Mouse (Mus musculus) spleen, adult 2 months (tissue): ENCODE results near the gene Irgq. TPM values are rescaled to one million over a fixed set of nuclear protein-coding genes. Genes with fewer than 3 reads are reported as not detected.

Source experiments
- DNase-seq, 2 experiments: peaks; one replicate each; pipeline versions ENCODE4 v3.0.0 to v3.0.0-alpha.2; 2012 to 2021; ENCODE audit warnings: low spot score in 2 of 2, low read depth in 1 of 2
- H3K27ac ChIP-seq: fragments of 200-500 bp; 2 replicates; pipeline ENCODE4 v1.5.1; 2012; ENCODE audit warnings: low read length, inconsistent platforms; ENCODE audit not compliant: insufficient read depth
- H3K27me3 ChIP-seq: fragments of 200-500 bp; 2 replicates; pipeline ENCODE4 v1.6.1; 2012; ENCODE audit warnings: mild to moderate bottlenecking, moderate library complexity, low read length, inconsistent platforms; ENCODE audit not compliant: control insufficient read depth, insufficient read depth
- H3K36me3 ChIP-seq: fragments of 200-500 bp; 2 replicates; pipeline ENCODE4 v1.6.1; 2012; ENCODE audit warnings: mild to moderate bottlenecking, low read length, inconsistent platforms; ENCODE audit not compliant: control insufficient read depth, insufficient read depth
- H3K4me1 ChIP-seq: fragments of 200-500 bp; 2 replicates; pipeline ENCODE4 v1.6.1; 2011; ENCODE audit warnings: inconsistent platforms; ENCODE audit not compliant: control insufficient read depth, insufficient read depth, insufficient read length
- H3K4me3 ChIP-seq: fragments of 200-500 bp; 2 replicates; pipeline ENCODE4 v1.5.1; 2011; ENCODE audit warnings: mild to moderate bottlenecking, inconsistent platforms; ENCODE audit not compliant: insufficient read depth, insufficient read length; ENCODE audit errors: extremely low read depth
- CTCF ChIP-seq: fragments of 200-500 bp; IDR thresholded peaks from 2 replicates; pipeline ENCODE4 v1.5.1; 2011; ENCODE audit warnings: mild to moderate bottlenecking, inconsistent platforms; ENCODE audit not compliant: insufficient read depth, insufficient read length, insufficient replicate concordance; ENCODE audit errors: extremely low read depth
- POLR2A ChIP-seq: fragments of 200-500 bp; IDR thresholded peaks from 2 replicates; pipeline ENCODE4 v1.6.1; 2011; ENCODE audit warnings: low read depth, low read length, inconsistent platforms
- WGBS: fragments of 180-500 bp; shearing (Covaris S2); methylation state at CpG from one replicate; pipeline ENCODE4 v1.1.7; 2018; 5-methylcytosine and 5-hydroxymethylcytosine counted together
- polyA plus RNA-seq: library from polyadenylated mRNA; depleted of rRNA; stranded (reverse); fragments of >200 nt; gene quantifications from 2 replicates; pipeline ENCODE4 v1.2.3, GENCODE M21; 2012

Irgq gene
- polyA plus RNA-seq, 1 experiment: 11.2 TPM

DNA sequence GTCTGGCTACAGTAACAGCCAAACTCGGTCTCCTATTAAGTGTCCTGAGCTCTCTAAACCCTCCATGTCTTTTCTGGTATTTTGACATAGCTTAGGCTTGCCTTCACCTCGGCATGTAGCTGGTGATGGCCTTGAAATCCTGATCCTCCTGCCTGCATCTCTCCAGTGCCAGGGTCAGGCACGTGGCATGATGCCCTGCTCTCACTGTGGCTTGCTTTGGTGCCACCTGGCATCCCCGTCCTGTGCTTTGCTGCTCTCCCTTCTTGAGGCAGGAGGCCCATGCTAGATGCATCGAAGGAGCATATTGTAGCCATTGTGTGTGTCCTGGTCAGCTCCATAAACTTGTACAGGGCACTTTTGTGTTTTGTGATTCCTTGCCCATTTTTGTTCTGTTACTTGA lies 7.1 kb downstream of the Irgq start:
- WGBS: 84% methylated on average over 5 of the region's 5 CpGs
- TF ChIP-seq POLR2A: no peak
- TF ChIP-seq CTCF: no peak
- Histone ChIP-seq H3K27me3 (no peaks in the 10 kb centered on the region), H3K27ac (no peak overlapping the region), H3K4me1 (no peaks in the 10 kb centered on the region), H3K36me3 (peaks cover 20% of the 10 kb centered on the region), H3K4me3 (no peak overlapping the region)
- no peak for DNase-seq

DNA sequence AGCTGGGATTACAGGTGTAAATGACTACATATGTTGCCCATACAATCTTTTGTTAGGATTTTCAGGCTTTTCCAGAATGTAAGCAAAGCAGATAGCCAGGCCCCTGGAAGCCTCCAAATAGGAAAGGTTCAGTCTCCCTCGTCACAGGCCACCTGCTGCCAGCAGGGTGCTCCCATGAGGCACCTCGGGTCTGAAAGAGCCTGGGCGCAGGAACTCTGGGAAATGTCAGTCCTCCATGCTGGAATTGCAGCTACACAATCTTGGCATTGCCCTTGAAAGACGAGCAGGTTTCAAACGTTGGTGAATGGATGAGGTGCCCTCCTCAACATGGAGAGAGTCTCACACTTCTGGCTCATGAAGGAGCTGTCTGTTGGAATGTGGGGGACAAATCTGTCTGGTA lies 7.7 kb downstream of the Irgq start:
- TF ChIP-seq POLR2A (no peak), CTCF (no peak)
- 64% methylated on average over 5 of the region's 5 CpGs for WGBS
- Histone ChIP-seq H3K27ac (no peak overlapping the region), H3K4me1 (no peaks in the 10 kb centered on the region), H3K27me3 (no peaks in the 10 kb centered on the region), H3K4me3 (no peak overlapping the region), H3K36me3 (peaks cover 19% of the 10 kb centered on the region)
- DNase-seq: no peak

DNA sequence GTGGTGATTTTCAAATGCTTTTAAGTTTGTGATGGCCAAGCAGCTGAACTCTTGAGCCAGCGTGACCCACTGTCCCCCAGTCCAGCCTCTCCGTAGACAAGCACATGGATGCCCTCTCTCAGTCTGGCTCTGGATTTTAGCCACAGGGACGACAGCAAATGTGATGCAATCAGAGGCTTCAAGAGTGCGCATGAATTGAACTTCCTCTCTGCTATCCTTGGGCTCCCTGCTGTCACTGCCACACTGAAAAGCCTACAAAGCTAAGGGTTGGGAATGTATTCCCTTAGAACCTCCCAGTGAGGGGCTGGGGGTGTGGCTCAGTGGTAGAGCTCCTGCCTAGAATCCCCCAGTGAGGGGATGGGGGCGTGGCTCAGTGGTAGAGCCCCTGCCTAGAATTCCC lies 8.2 kb downstream of the Irgq start:
- no peak for DNase-seq
- 69% methylated on average over 5 of the region's 5 CpGs for WGBS
- no peak overlapping the region for H3K4me3 ChIP-seq
- H3K27me3 ChIP-seq: no peaks in the 10 kb centered on the region
- no peaks in the 10 kb centered on the region for H3K4me1 ChIP-seq
- TF ChIP-seq POLR2A (no peak), CTCF (no peak)
- H3K27ac ChIP-seq: no peak overlapping the region
- peaks cover 14% of the 10 kb centered on the region for H3K36me3 ChIP-seq

DNA sequence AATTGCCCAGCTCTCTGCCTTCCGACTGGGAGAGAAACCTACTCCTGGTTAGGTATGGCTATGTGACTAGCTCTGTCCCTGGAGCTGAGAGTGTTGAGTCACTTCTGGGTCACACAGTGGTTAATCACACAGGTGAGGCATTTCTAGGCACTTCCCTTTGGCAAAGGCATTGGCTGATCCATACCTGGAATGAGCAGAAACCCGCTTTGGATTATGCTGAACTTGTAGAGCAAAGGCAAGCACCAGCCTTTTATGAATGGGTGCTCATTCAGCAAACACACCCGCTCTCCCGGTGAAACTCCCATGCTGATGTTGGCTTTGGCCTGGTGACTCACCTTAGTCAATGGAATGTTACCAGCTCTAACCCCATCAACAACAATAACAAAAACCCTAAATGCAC lies 9.2 kb downstream of the Irgq start:
- Histone ChIP-seq H3K36me3 (peaks cover 5% of the 10 kb centered on the region; the same call in 1 of the 2 replicates), H3K4me3 (no peak overlapping the region), H3K27me3 (no peaks in the 10 kb centered on the region), H3K27ac (no peak overlapping the region), H3K4me1 (no peaks in the 10 kb centered on the region)
- WGBS: 93% methylated on average over 4 of the region's 4 CpGs
- DNase-seq: no peak
- TF ChIP-seq POLR2A: no peak
- TF ChIP-seq CTCF: no peak

DNA sequence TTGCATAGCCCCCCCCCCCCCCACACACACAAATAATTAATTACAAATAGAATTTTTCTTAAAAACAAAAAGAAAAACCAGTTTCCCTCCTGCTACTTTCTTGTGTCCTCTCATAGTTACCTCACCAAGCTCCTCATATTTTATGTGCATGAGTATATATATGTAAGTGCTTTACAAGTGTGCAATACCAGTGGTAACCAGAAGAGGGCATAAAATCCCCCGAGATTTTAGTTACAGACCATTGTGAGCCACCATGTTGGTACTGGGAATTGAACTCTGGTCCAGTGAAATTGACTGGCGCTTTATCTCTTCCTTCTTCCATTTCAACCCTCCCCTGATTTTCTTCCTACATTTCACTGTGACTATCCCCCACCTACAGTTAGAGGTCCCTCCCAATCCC lies 14.0 kb downstream of the Irgq start:
- Histone ChIP-seq H3K4me1 (peaks cover 8% of the 10 kb centered on the region; the same call in 1 of the 2 replicates), H3K27ac (no peak overlapping the region), H3K4me3 (no peak overlapping the region), H3K27me3 (no peaks in the 10 kb centered on the region), H3K36me3 (peaks cover 2% of the 10 kb centered on the region; the same call in 1 of the 2 replicates)
- no peak for DNase-seq
- no peak for TF ChIP-seq CTCF
- no peak for TF ChIP-seq POLR2A
- 77% methylated on average over 2 of the region's 2 CpGs for WGBS

GRCm38 (mm10) chr7:24546068-24546614 lies 15.7 kb downstream of the Irgq start, which contains the start of the genes Pinlyp and Xrcc1:
Pinlyp (minus strand) TSS chr7:24546118.
Xrcc1 (plus strand) TSS chr7:24546289.
- TF ChIP-seq CTCF (no peak), POLR2A (no peak)
- no peak for DNase-seq

More at GRCm38 (mm10) chr7:24546068-24546614, 15.7 kb downstream of the Irgq start, which contains the start of the genes Pinlyp and Xrcc1:
- H3K4me3 ChIP-seq: peak within 1 kb of the TSS; percentile 94
- H3K27me3 ChIP-seq: no peaks in the 10 kb centered on the region
- peaks cover 8% of the 10 kb centered on the region; the same call in 1 of the 2 replicates for H3K4me1 ChIP-seq
- peaks cover 2% of the 10 kb centered on the region; the same call in 1 of the 2 replicates for H3K36me3 ChIP-seq
- 46% methylated on average over 13 of the region's 13 CpGs for WGBS
- peak within 1 kb of the TSS; percentile 92 for H3K27ac ChIP-seq
